Mouse (Mus musculus): ENCODE measurements around the gene Cradd.

DNA sequence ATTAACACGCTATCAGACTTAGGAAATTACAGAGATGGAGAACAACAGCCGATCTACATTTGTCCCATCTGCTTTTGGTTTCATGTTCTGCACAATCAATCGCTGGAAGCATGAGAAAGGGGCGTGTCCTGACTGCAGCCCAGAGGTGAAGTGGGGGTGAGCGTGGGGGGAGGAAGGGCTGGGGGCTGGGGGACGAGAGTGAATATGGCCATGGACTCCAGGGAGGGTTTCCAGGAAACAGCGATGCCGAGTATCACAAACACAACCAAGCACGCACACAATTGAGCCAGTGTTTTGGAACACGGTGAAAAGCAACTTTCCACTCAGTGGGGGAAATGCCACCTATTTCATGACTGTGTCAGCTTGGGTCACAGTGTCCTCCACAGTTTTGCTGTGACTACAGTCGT, 130.1 kb downstream of the Cradd start:
- no peak for TF ChIP-seq MAX (IDR thresholded peaks at IDR 0.05; ENCODE audit: low read length)
- no peak for TF ChIP-seq EP300 (IDR thresholded peaks at IDR 0.05; ENCODE audit: low read depth in 1 of 2, low read length in 2 of 2)
- no peak for TF ChIP-seq GATA1 (IDR thresholded peaks at IDR 0.05; ENCODE audit: low read depth, low read length)
- no peak for TF ChIP-seq TAL1 (IDR thresholded peaks at IDR 0.05; ENCODE audit: low read length)
- TF ChIP-seq UBTF (IDR thresholded peaks at IDR 0.05; ENCODE audit: borderline replicate concordance, insufficient read depth, low read depth, low read length) = no peak
- no peak for TF ChIP-seq MAFK (IDR thresholded peaks at IDR 0.05; ENCODE audit: borderline replicate concordance, low read depth, low read length)
- TF ChIP-seq CHD1 (IDR thresholded peaks at IDR 0.05; ENCODE audit: low read depth, low read length) = no peak
- TF ChIP-seq ZC3H11A (IDR thresholded peaks at IDR 0.05; ENCODE audit: low read depth, low read length) = no peak
- no peak for TF ChIP-seq MYC (IDR thresholded peaks at IDR 0.05; ENCODE audit: low read depth, low read length)
- no peak for TF ChIP-seq CTCF (IDR thresholded peaks at IDR 0.05 in 2 of 3, conservative IDR thresholded peaks at IDR 0.05 in 1 of 3; ENCODE audit: control insufficient read depth in 1 of 3, insufficient read depth in 1 of 3, low read depth in 2 of 3, low read length in 3 of 3, poor library complexity in 1 of 3, severe bottlenecking in 1 of 3)
- TF ChIP-seq KAT2A (conservative IDR thresholded peaks at IDR 0.05; ENCODE audit: low read depth, low read length) = no peak
- TF ChIP-seq SIN3A (IDR thresholded peaks at IDR 0.05; ENCODE audit: low read length) = no peak
- TF ChIP-seq TCF12 (IDR thresholded peaks at IDR 0.05; ENCODE audit: low read depth, low read length) = no peak
